Mouse (Mus musculus): ENCODE results near the gene Crebbp. TPM values are rescaled to one million over a fixed set of nuclear protein-coding genes. Genes with fewer than 3 reads are reported as not detected.

The Crebbp gene
- polyA plus RNA-seq, 1 experiment from 2014 or later, result 35.3 TPM

DNA sequence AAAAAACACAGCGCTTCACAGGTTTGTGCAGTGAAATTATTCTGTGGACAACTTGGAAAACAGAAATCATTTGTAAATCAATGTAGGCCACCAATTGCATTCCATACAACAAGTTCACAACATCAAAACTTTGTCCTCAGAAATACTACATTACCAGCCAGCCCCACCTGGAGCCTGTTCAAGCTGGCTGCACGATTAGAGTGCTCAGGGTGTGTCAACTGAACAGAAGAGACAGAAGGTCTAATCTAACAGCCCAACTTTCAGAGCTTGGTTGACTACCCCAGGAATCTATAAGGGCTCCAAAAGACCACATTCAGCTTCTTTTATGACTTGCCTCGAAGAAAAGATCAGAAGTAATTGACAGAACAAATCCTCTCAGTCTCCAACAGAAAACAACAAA lies 44.3 kb downstream of the Crebbp start:
- 0 out of 2 replicates have a peak, but pooled peaks cover 4% of the 10 kb centered on the region for H3K36me3 ChIP-seq (ENCODE audit: control insufficient read depth, insufficient read depth, low read length)
- H3K9ac ChIP-seq (ENCODE audit: low read length), result no peak overlapping the region
- no peaks in the 10 kb centered on the region for H3K4me1 ChIP-seq (ENCODE audit: control insufficient read depth, insufficient read depth, low read length)
- H3K27ac ChIP-seq (ENCODE audit: low read depth, low read length), result no peak overlapping the region
- no peak overlapping the region for H3K4me2 ChIP-seq (ENCODE audit: low read length)
- 69% methylated on average over 3 of the region's 3 CpGs for WGBS
- no peaks in the 10 kb centered on the region for H3K9me3 ChIP-seq (replicated peaks; ENCODE audit: control insufficient read depth, low read length)
- no peak for DNase-seq (ENCODE audit: low spot score)
- H3K27me3 ChIP-seq (replicated peaks; ENCODE audit: control insufficient read depth, insufficient read depth, low read length), result no peaks in the 10 kb centered on the region
- H3K4me3 ChIP-seq (ENCODE audit: low read depth, low read length), result no peak overlapping the region
- no peak for ATAC-seq

DNA sequence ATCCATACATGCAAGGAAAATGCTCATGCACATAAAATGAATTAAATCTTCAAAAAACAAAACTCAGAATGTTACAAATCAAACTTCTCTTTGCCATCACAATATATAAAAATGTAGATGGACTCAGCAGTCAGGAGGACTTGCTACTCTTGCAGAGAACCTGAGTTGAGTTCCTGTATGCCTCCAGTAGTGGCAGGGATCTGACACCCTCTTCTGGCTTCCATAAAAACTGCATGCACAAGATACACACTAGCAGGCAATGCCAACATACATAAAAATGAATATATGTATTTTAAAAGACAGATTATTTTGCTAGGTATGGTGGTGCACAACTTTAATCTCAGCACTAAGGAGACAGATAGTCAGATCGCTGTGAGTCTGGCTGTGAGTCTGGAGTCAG lies 45.3 kb downstream of the Crebbp start:
- DNase-seq (ENCODE audit: low spot score) (no peak), ATAC-seq (no peak)
- no peaks in the 10 kb centered on the region for H3K27me3 ChIP-seq (replicated peaks; ENCODE audit: control insufficient read depth, insufficient read depth, low read length)
- H3K9me3 ChIP-seq (replicated peaks; ENCODE audit: control insufficient read depth, low read length), result no peaks in the 10 kb centered on the region
- no peak overlapping the region for H3K27ac ChIP-seq (ENCODE audit: low read depth, low read length)
- H3K4me1 ChIP-seq (ENCODE audit: control insufficient read depth, insufficient read depth, low read length), result no peaks in the 10 kb centered on the region
- H3K4me3 ChIP-seq (ENCODE audit: low read depth, low read length), result no peak overlapping the region
- H3K9ac ChIP-seq (ENCODE audit: low read length), result no peak overlapping the region
- 0 out of 2 replicates have a peak, but pooled peaks cover 4% of the 10 kb centered on the region for H3K36me3 ChIP-seq (ENCODE audit: control insufficient read depth, insufficient read depth, low read length)
- no peak overlapping the region for H3K4me2 ChIP-seq (ENCODE audit: low read length)
- 97% methylated on average over 1 of the region's 1 CpGs for WGBS

DNA sequence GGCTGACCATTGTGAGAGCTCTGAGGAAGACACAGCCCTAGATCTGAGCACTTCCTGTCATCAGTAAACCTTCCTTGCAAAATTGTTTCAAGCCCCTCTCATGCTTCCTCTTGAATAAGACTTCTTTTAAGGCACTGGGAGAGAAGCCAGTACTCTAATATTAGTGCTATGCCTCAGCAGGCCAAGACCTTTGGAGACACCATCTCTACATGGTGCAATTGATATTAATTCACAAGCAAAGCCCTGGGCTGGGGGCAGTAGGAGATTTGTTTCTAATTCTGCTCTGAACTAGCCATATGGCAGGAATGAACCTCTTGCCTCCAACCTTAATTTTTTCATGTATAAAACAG lies 52.9 kb downstream of the Crebbp start:
- Histone ChIP-seq H3K27ac (ENCODE audit: low read depth, low read length) (peak overlapping the region; percentile 63), H3K4me2 (ENCODE audit: low read length) (no peak overlapping the region)

DNA sequence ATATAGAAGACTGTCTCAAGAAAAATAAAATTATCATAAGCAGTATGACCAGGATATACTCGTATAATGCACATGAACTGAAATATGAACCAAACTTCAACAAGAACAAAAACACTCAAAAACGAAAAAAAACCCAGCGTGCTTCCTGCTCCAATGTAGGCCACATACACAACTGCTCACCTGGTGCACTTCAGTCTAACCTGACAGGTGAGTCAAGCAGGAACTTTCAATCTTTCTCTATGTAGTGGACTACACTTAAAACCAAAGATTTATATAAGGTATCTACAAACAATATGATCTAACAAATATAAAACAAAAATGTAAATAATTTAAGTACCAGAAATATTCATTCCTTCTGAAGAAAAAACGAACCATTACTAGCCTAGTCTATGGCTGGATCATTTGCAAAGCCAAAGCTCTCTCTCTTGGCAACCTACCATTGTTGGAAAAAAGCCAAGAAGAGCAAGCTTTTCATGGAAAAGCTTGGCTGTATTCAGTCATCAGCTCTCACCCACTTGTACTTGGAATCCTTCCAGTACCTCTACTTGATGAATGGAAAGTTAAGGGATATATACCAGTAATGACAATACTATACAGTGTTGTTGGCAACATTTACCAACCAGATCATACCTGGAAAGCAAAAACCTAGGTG lies 53.4 kb downstream of the Crebbp start:
- DNase-seq (ENCODE audit: low spot score), result peak; percentile 97
- H3K9me3 ChIP-seq (replicated peaks; ENCODE audit: control insufficient read depth, low read length), result no peaks in the 10 kb centered on the region
- 0 out of 2 replicates have a peak, but pooled peaks cover 3% of the 10 kb centered on the region for H3K36me3 ChIP-seq (ENCODE audit: control insufficient read depth, insufficient read depth, low read length)
- no peak overlapping the region for H3K4me2 ChIP-seq (ENCODE audit: low read length)
- H3K4me3 ChIP-seq (ENCODE audit: low read depth, low read length), result no peak overlapping the region
- peak; percentile 85 for ATAC-seq
- H3K27ac ChIP-seq (ENCODE audit: low read depth, low read length), result peak overlapping the region; percentile 63; the same call in 1 of the 2 replicates
- WGBS, result 71% methylated on average over 4 of the region's 4 CpGs
- no peak overlapping the region for H3K9ac ChIP-seq (ENCODE audit: low read length)
- H3K4me1 ChIP-seq (ENCODE audit: control insufficient read depth, insufficient read depth, low read length), result peaks cover 14% of the 10 kb centered on the region
- no peaks in the 10 kb centered on the region for H3K27me3 ChIP-seq (replicated peaks; ENCODE audit: control insufficient read depth, insufficient read depth, low read length)

More for the DNA sequence above, 52.9 kb downstream of the Crebbp start:
- H3K36me3 ChIP-seq (ENCODE audit: control insufficient read depth, insufficient read depth, low read length), result 0 out of 2 replicates have a peak, but pooled peaks cover 3% of the 10 kb centered on the region
- no peaks in the 10 kb centered on the region for H3K27me3 ChIP-seq (replicated peaks; ENCODE audit: control insufficient read depth, insufficient read depth, low read length)
- no peak overlapping the region for H3K9ac ChIP-seq (ENCODE audit: low read length)
- H3K9me3 ChIP-seq (replicated peaks; ENCODE audit: control insufficient read depth, low read length), result no peaks in the 10 kb centered on the region
- H3K4me3 ChIP-seq (ENCODE audit: low read depth, low read length), result no peak overlapping the region
- DNase-seq (ENCODE audit: low spot score) (no peak), ATAC-seq (peak; percentile 57)
- H3K4me1 ChIP-seq (ENCODE audit: control insufficient read depth, insufficient read depth, low read length), result peaks cover 14% of the 10 kb centered on the region

DNA sequence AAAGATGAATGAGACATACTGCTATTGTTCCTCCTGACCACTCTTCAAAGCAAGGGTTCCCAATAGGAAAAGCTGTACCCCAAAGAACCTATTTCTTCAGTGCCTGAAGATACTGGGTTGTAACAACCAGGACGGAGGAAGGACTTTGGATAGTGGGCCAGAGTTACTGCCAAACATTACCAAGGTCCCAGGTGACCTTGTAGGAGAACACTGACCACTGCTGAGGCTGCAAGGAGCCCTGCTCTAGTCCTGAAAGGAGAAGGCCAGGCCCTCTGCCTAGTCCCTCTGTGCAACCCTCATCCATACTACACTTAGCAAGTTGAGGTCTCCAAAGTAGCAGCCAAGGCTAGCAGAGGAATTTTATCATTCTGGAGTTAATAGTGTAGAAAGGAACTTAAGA lies 60.7 kb downstream of the Crebbp start:
- 88% methylated on average over 1 of the region's 1 CpGs for WGBS
- no peak overlapping the region for H3K27ac ChIP-seq (ENCODE audit: low read depth, low read length)
- H3K9ac ChIP-seq (ENCODE audit: low read length), result no peak overlapping the region
- no peak overlapping the region for H3K4me3 ChIP-seq (ENCODE audit: low read depth, low read length)
- H3K9me3 ChIP-seq (replicated peaks; ENCODE audit: control insufficient read depth, low read length), result no peaks in the 10 kb centered on the region
- ATAC-seq (no peak), DNase-seq (ENCODE audit: low spot score) (no peak)
- H3K27me3 ChIP-seq (replicated peaks; ENCODE audit: control insufficient read depth, insufficient read depth, low read length), result no peaks in the 10 kb centered on the region
- no peaks in the 10 kb centered on the region for H3K4me1 ChIP-seq (ENCODE audit: control insufficient read depth, insufficient read depth, low read length)
- H3K36me3 ChIP-seq (ENCODE audit: control insufficient read depth, insufficient read depth, low read length), result peaks cover 20% of the 10 kb centered on the region; the same call in 1 of the 2 replicates
- no peak overlapping the region for H3K4me2 ChIP-seq (ENCODE audit: low read length)

DNA sequence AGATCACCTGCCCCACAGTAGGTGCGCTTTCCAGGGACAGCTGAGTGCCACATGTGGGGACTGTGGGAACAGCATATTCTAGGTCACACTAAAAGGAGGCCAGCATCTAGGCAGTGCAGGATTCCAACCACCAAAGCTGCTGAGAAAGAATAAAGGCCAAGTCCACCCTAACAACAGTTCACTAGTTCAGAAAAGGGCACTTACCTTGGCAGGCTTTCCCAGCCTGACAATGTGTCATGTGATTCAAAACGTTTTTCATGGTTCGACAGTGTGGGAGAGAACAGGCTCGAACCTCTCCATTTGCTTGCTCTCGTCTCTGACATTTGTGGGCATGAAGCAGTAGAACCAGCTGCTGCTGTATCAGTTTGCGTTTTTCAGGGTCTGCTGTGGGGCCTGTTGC lies 75.3 kb downstream of the Crebbp start:
- ATAC-seq (no peak), DNase-seq (ENCODE audit: low spot score) (no peak)
- Histone ChIP-seq H3K4me1 (ENCODE audit: control insufficient read depth, insufficient read depth, low read length) (no peaks in the 10 kb centered on the region), H3K9me3 (replicated peaks; ENCODE audit: control insufficient read depth, low read length) (no peaks in the 10 kb centered on the region), H3K9ac (ENCODE audit: low read length) (no peak overlapping the region), H3K27me3 (replicated peaks; ENCODE audit: control insufficient read depth, insufficient read depth, low read length) (no peaks in the 10 kb centered on the region), H3K36me3 (ENCODE audit: control insufficient read depth, insufficient read depth, low read length) (peaks cover 29% of the 10 kb centered on the region), H3K4me3 (ENCODE audit: low read depth, low read length) (no peak overlapping the region), H3K27ac (ENCODE audit: low read depth, low read length) (no peak overlapping the region), H3K4me2 (ENCODE audit: low read length) (no peak overlapping the region)
- WGBS, result 74% methylated on average over 6 of the region's 6 CpGs

DNA sequence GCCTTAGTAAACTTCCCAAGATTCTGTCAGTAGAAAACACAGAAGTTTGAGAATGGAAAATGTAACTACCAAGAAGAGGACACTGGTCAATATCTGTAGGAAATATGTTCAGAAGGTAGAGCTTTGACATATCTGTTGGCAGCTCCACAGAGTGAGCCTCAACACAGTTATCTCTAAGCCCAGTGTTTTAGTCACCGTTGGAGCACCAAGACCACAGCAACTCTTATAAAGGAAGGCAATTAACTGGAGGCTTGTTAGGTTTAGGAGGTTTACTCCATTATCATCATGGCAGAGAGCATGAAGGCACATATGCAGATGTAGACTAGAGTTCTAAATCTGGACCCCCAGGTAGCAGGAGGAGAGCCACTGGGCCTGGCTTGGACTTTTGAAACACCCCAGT lies 80.0 kb downstream of the Crebbp start:
- Histone ChIP-seq H3K27me3 (replicated peaks; ENCODE audit: control insufficient read depth, insufficient read depth, low read length) (no peaks in the 10 kb centered on the region), H3K4me3 (ENCODE audit: low read depth, low read length) (no peak overlapping the region), H3K9ac (ENCODE audit: low read length) (no peak overlapping the region), H3K4me1 (ENCODE audit: control insufficient read depth, insufficient read depth, low read length) (no peaks in the 10 kb centered on the region), H3K9me3 (replicated peaks; ENCODE audit: control insufficient read depth, low read length) (no peaks in the 10 kb centered on the region), H3K27ac (ENCODE audit: low read depth, low read length) (no peak overlapping the region), H3K4me2 (ENCODE audit: low read length) (no peak overlapping the region), H3K36me3 (ENCODE audit: control insufficient read depth, insufficient read depth, low read length) (peaks cover 29% of the 10 kb centered on the region)
- ATAC-seq (no peak), DNase-seq (ENCODE audit: low spot score) (no peak)
- WGBS, result 95% methylated on average over 1 of the region's 1 CpGs

DNA sequence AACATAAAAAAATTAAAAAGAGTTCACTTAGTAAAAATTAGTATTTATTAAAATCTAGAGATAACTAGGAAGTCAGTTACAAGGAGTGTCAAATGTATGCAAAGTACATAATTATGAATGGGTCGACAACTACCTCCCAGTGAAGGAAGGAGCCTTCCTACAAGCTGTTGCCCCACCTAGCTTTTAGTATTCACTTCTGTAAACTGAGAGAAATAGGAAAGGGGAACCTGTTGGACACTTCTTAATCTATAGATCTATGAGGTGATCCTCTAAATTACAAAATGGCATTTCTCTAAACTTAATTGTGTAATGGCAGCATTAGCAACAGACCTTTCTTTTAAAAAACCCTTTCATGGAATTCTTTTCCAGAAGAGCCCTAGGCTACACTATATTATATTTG lies 84.9 kb downstream of the Crebbp start:
- Histone ChIP-seq H3K4me1 (ENCODE audit: control insufficient read depth, insufficient read depth, low read length) (no peaks in the 10 kb centered on the region), H3K4me3 (ENCODE audit: low read depth, low read length) (no peak overlapping the region), H3K27ac (ENCODE audit: low read depth, low read length) (no peak overlapping the region), H3K36me3 (ENCODE audit: control insufficient read depth, insufficient read depth, low read length) (peaks cover 37% of the 10 kb centered on the region), H3K27me3 (replicated peaks; ENCODE audit: control insufficient read depth, insufficient read depth, low read length) (no peaks in the 10 kb centered on the region), H3K9ac (ENCODE audit: low read length) (no peak overlapping the region), H3K9me3 (replicated peaks; ENCODE audit: control insufficient read depth, low read length) (no peaks in the 10 kb centered on the region), H3K4me2 (ENCODE audit: low read length) (no peak overlapping the region)
- 98% methylated on average over 1 of the region's 1 CpGs for WGBS
- ATAC-seq, result no peak
- DNase-seq (ENCODE audit: low spot score), result no peak

DNA sequence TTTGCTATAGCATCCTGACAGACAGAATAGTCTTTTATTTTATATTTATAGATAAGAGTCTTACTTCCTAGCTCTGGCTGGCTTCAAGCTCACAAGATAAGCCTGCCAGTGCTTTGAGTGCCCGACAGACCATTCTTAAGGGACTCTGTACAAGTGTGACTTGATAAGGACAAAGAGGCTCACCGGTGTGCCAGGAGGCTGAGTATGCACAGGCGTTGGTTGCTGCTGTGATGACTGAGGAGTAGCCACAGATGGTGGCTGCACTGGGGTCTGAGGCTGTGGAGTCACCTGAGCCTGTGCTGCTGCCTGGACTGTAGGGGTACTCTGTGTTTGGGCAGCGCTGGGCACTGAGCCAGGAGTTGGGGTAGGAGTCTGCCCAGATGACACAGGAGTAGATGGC lies 96.7 kb downstream of the Crebbp start:
- Histone ChIP-seq H3K27ac (ENCODE audit: low read depth, low read length) (no peak overlapping the region), H3K4me3 (ENCODE audit: low read depth, low read length) (no peak overlapping the region), H3K36me3 (ENCODE audit: control insufficient read depth, insufficient read depth, low read length) (peaks cover 84% of the 10 kb centered on the region), H3K9me3 (replicated peaks; ENCODE audit: control insufficient read depth, low read length) (no peaks in the 10 kb centered on the region), H3K4me2 (ENCODE audit: low read length) (no peak overlapping the region), H3K9ac (ENCODE audit: low read length) (no peak overlapping the region), H3K27me3 (replicated peaks; ENCODE audit: control insufficient read depth, insufficient read depth, low read length) (no peaks in the 10 kb centered on the region), H3K4me1 (ENCODE audit: control insufficient read depth, insufficient read depth, low read length) (no peaks in the 10 kb centered on the region)
- WGBS, result 97% methylated on average over 4 of the region's 4 CpGs
- no peak for DNase-seq (ENCODE audit: low spot score)
- no peak for ATAC-seq
